Mouse (Mus musculus): ENCODE results near the gene Kdm4c. TPM values are rescaled to one million over a fixed set of nuclear protein-coding genes. Genes with fewer than 3 reads are reported as not detected.
"Not testable (repeated sequence)": the region's sequence is repeated elsewhere in the genome, so short reads cannot be mapped to it uniquely, and the experiment has no call there.

Gene Kdm4c
- total RNA-seq, 2 experiments from 2014 or later, result 22.3 to 24.6 TPM

DNA sequence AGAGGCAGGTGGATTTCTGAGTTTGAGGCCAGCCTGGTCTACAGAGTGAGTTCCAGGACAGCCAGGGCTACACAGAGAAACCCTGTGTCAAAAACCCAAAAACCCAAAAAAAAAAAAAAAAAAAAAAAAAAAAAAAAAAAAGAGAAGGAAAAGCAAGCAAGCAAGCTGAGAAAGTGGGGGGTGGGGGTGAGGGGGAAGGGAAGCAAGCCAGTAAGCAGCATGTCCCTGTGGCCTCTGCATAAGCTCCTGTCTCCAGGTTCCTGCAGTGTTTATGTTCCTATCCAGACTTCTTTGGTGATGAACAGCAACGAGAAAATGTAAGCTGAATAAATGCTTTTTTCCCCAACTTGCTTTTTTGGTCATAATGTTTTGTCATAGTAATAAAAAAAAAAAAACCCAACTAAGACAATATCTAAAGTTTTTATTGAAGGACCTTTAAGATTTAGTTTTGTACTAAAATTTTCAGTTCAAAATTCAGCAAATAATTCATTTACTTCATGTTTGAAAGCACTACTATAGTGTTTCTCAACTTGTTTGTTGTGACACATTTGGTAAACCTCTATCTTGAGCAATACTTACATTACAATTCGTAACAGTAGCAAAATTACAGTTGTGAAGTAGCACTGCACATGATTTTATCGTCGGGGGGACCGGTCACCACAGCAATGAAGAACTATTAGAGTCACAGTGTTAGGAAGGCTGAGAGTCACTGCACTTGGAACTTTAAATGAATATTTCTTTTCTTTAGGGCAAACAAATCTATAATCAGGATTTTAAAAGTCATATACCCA lies 63.2 kb downstream of the Kdm4c start:
- DNase-seq (ENCODE audit: low spot score in 2 of 2), result no peak

DNA sequence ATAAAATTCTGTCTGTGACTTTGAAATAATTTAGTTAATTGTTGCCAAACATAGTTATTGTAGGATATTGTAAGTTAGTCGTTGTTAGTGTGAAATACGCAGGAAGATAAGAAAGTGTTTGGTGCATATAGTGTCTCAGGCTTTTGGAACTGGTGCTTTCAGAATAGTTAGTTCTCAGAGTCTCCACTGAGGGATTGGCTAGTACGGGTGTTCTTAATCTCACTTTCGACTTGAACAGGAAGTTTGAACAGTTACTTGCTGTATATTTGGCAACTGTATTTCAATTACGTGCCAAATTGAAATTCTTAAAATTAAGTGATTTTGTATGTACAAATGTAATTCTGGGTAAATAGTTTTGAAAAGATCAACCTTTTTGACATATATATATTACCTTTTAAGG lies 68.8 kb downstream of the Kdm4c start:
- no peak for DNase-seq (ENCODE audit: low spot score in 2 of 2)

GRCm38 (mm10) chr4:74312858-74313257 lies 70.6 kb downstream of the Kdm4c start:
- no peak for DNase-seq (ENCODE audit: low spot score in 2 of 2)

- DNase-seq (ENCODE audit: low spot score in 2 of 2), result no peak
Measured at GRCm38 (mm10) chr4:74315388-74315787, 73.1 kb downstream of the Kdm4c start.

DNA sequence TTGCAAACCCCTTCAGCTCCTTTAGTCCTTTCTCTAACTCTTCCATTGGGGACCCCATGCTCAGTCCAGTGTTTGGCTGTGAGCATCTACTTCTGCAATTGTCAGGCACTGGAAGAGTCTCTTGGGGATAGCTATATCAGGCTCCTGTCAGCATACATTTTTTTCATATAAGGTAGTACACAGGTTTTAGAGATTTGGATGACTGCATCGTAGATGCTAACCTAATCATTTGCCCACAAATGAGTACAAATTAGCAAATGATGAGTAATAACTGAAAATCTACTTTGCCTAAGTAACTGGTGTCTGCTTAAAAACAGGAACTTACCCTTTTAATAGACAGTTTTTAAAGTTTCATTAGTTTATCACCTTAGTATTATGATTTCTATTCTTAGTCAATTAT lies 77.0 kb downstream of the Kdm4c start:
- no peak for DNase-seq (ENCODE audit: low spot score in 2 of 2)

DNA sequence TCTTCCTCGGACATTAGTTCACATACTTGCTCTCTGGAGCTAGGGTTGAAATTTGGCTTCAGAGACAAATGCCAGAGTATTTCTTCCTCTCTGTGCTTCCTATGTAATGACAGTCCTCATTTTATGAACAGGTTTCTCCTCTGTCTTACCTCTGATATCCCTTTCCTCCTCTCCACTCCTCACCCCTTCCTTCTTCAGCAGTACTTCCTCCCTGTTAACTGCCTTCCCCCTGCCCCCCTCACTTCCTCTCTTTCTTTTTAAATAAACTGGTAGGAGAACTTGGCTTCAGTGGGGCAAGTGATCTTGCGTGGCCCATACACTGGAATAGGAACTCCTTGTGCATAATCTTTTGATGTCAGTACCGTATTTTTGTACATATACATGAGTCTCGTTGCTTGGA lies 115.2 kb downstream of the Kdm4c start:
- no peak for DNase-seq (ENCODE audit: low spot score in 2 of 2)

DNA sequence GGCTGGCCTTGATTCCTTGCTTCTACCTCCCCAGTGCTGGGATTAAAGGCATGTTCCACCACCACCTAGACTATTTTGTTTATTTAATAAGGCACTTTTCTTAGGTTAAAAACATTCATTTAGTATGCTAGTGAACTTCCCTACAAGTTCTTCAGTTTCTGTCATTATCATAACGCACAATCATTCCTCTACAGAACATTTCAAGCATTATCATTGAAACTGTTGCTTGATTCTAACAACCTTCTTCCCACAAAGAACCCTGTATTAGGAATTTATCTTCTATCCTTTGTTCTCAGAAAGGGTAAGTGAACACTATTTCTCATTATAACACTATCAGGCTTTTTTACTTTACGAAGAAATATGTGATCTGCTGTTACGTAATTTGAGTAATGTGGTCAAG lies 118.0 kb downstream of the Kdm4c start:
- DNase-seq (ENCODE audit: low spot score in 2 of 2), result no peak

DNA sequence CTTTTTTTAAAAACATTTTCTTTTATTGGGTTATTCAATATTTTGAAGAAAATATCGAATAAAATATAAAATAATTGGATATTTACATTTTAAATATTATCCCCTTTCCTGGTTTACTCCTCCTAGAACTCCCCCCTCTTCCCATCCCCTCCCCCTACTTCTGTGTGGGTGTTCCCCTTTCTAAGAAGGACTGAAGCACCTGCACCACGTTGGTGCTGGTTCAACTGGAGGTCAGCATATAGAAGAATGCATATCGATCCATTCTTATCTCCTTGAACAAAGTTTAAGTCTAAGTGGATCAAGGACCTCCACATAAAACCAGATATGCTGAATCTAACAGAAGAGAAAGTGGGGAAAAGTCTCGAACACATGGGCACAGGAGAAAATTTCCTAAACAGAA lies 144.3 kb downstream of the Kdm4c start:
- DNase-seq (ENCODE audit: low spot score in 2 of 2), result no peak

DNA sequence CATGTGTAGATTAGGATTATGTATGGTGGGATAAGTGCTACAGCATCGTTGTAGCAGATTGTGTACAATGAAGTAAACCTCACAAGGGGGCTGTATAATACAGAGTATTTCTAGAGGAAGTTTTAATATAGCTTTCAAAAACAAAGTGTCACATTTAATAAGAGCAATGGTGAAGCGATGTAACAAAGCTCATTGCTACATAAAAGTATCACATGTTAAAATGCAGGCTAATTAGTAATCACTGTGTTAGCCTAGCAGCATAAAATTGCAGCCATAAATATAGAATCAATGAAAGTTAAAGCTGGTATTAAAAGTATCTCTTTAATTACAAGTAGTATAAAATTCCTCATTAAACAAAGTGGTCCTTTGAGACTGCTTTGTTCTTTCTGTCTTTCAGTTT lies 150.9 kb downstream of the Kdm4c start:
- no peak for DNase-seq (ENCODE audit: low spot score in 2 of 2)

DNA sequence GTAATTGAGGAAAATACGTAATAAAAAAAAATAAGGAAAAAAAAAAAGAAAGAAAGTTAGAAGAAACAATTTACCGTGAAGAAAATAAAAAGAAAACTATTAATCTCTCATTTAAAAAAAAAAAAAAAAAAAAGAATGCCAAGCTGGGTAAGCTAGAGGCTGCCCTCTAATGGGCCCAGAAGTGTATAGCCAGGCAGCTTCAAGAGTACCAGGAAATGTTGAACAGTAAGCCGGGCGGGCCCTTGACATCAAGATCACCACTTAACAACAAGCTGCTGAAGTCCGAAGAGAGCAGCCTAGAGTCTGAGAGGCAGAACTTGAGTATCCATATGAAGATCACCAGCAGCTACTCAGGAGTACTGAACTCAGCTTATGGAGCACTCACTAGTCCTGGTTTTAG lies 154.3 kb downstream of the Kdm4c start:
- no peak for DNase-seq (ENCODE audit: low spot score in 2 of 2)

- DNase-seq (ENCODE audit: low spot score in 2 of 2), result not testable (repeated sequence)
Measured at GRCm38 (mm10) chr4:74401617-74402313, 159.5 kb downstream of the Kdm4c start.

GRCm38 (mm10) chr4:74408731-74409130 lies 166.4 kb downstream of the Kdm4c start:
- no peak for DNase-seq (ENCODE audit: low spot score in 2 of 2)

- DNase-seq (ENCODE audit: low spot score in 2 of 2), result no peak
Measured at GRCm38 (mm10) chr4:74419794-74420193, 177.5 kb downstream of the Kdm4c start.

Other genes with a start within 250 kb of the Kdm4c start
- 1 to 10 TPM; 1.9 to 2.0 TPM for gene Frmd3, start 229.1 kb upstream of the Kdm4c start, total RNA-seq (2021)